Mouse (Mus musculus) kidney, postnatal 0 days (tissue): ENCODE measurements around the gene Gm28729. TPM values are rescaled to one million over a fixed set of nuclear protein-coding genes. Genes with fewer than 3 reads are reported as not detected.

Experiments
- ATAC-seq: fragments of 200-750 bp; cut with Nextera tagmentation; replicated peaks from 2 replicates; pipeline ENCODE4 v1.8.0; 2017; ENCODE audit warnings: low read depth, moderate number of reproducible peaks, moderate TSS enrichment, moderate library complexity; ENCODE audit not compliant: low FRiP score
- DNase-seq: peaks from one replicate; pipeline ENCODE4 v3.0.0-alpha.2; 2016; ENCODE audit warnings: low spot score
- H3K27ac ChIP-seq: fragments of 300-500 bp; sonication (generic); 2 replicates; pipeline ENCODE4 v1.5.1; 2014; ENCODE audit warnings: mild to moderate bottlenecking
- H3K27me3 ChIP-seq: fragments of 300-500 bp; sonication (generic); 2 replicates; pipeline ENCODE4 v1.6.1; 2014; ENCODE audit warnings: low read length, mixed read lengths; ENCODE audit not compliant: insufficient read depth
- H3K36me3 ChIP-seq: fragments of 300-500 bp; sonication (generic); 2 replicates; pipeline ENCODE4 v1.6.1; 2014; ENCODE audit warnings: low read length, mixed read lengths; ENCODE audit not compliant: insufficient read depth
- H3K4me1 ChIP-seq: fragments of 300-500 bp; sonication (generic); replicated peaks from 2 replicates; pipeline ENCODE4 v1.6.1; 2014; ENCODE audit warnings: antibody characterized with exemption, low read length, mixed read lengths; ENCODE audit not compliant: insufficient read depth
- H3K4me2 ChIP-seq: fragments of 300-500 bp; sonication (generic); 2 replicates; pipeline ENCODE4 v1.6.1; 2014; ENCODE audit warnings: mild to moderate bottlenecking, low read length, moderate library complexity, mixed read lengths
- H3K4me3 ChIP-seq: fragments of 300-500 bp; sonication (generic); replicated peaks from 2 replicates; pipeline ENCODE4 v1.5.1; 2014; ENCODE audit warnings: low read depth, low read length
- H3K9ac ChIP-seq: fragments of 300-500 bp; sonication (generic); 2 replicates; pipeline ENCODE4 v1.6.1; 2014; ENCODE audit warnings: low read depth, low read length
- H3K9me3 ChIP-seq: fragments of 300-500 bp; sonication (generic); replicated peaks from 2 replicates; pipeline ENCODE4 v1.6.1; 2016; ENCODE audit warnings: low read length, inconsistent platforms, mixed read lengths
- CTCF ChIP-seq: IDR thresholded peaks from 2 replicates; pipeline ENCODE4 v1.5.1; 2016; ENCODE audit warnings: antibody characterized with exemption, low read depth, mild to moderate bottlenecking, moderate library complexity
- WGBS: fragments of 180-500 bp; shearing (Covaris S2); extraction: QIAGEN DNeasy Blood & Tissue Kit; methylation state at CpG from one replicate; pipeline ENCODE4 v1.1.7; 2014; 5-methylcytosine and 5-hydroxymethylcytosine counted together
- polyA plus RNA-seq: library from polyadenylated mRNA; unstranded; fragments of >200 nt; fragmentation: Nextera tagmentation; extraction: Ambion mirVana; gene quantifications from 2 replicates; pipeline ENCODE4 v1.2.1, GENCODE M21; 2015

Gene Gm28729
- polyA plus RNA-seq, 1 experiment from 2014 or later, result 0.09 TPM

DNA sequence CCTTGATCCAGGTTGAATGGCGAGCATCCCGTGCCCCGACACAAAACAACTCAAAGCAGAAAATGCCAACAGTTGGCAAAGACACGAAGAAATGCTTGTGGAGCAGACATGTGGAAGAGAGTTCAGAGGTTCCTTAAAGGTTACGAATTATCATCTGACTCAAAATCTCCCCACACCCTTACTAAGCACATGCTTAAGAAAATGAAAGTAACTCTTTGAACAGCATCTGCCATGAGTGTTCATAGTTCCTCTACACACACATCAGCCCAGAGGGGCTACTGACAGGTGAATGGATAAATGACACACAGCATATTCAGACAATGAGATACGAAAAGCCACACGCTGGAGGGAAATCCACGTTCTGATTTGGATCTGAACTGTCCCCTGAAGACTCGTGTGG lies 75.5 kb downstream of the Gm28729 start:
- no peaks in the 10 kb centered on the region for H3K4me1 ChIP-seq
- H3K27ac ChIP-seq, result no peak overlapping the region
- no peak for DNase-seq
- 88% methylated on average over 9 of the region's 9 CpGs for WGBS
- H3K36me3 ChIP-seq, result no peaks in the 10 kb centered on the region
- H3K9ac ChIP-seq, result no peak overlapping the region
- no peak overlapping the region for H3K4me3 ChIP-seq
- H3K4me2 ChIP-seq, result no peak overlapping the region
- no peaks in the 10 kb centered on the region for H3K9me3 ChIP-seq
- TF ChIP-seq CTCF, result no peak
- ATAC-seq, result no peak
- H3K27me3 ChIP-seq, result no peaks in the 10 kb centered on the region

DNA sequence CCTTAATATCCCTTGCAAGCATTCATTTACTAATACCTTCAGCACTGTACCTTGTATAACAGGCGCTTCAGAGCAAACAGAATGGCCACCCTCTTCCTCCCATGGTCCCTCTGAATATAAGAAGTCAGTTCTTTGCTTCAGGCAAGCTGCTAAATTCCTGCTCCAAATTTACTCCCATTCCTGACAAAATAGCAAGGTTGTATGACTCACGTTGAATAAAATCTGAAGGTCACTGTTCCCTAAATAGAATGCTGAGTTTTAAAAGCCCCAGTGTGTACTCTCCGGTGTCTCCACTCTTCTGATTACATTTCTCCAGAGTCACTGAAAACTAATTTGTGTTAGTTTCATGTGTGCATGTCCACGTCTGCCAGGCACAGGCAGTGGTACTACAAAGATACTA lies 79.7 kb downstream of the Gm28729 start:
- no peaks in the 10 kb centered on the region for H3K36me3 ChIP-seq
- no peak overlapping the region for H3K9ac ChIP-seq
- no peak overlapping the region for H3K4me3 ChIP-seq
- H3K9me3 ChIP-seq, result no peaks in the 10 kb centered on the region
- ATAC-seq (no peak), DNase-seq (no peak)
- no peak overlapping the region for H3K27ac ChIP-seq
- H3K4me1 ChIP-seq, result no peaks in the 10 kb centered on the region
- H3K27me3 ChIP-seq, result no peaks in the 10 kb centered on the region
- no peak for TF ChIP-seq CTCF
- 68% methylated on average over 4 of the region's 4 CpGs for WGBS
- no peak overlapping the region for H3K4me2 ChIP-seq

DNA sequence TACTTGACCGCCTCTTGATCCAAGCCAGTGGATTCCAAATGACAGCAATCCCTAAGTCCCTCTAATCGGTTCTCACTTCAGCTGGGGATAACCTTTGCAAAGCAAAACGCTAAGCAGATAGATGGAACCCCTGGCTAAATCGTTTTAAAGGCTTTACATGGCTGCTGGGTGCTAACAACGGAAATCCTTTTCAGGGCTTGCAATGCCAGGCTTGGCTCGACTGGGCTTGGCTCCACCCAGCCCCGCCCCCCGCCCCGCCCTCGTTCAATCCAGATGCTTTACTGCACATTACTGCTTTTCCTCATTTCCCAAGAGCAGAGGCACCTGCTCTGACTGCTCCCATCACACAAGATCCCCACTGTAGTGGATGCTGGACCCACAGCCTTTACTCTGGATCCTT lies 83.0 kb downstream of the Gm28729 start:
- DNase-seq (no peak), ATAC-seq (no peak)
- Histone ChIP-seq H3K4me2 (0 out of 2 replicates have a peak overlapping the region, but pooled peaks have one; percentile 0), H3K9me3 (no peaks in the 10 kb centered on the region), H3K4me1 (peaks cover 16% of the 10 kb centered on the region), H3K27me3 (no peaks in the 10 kb centered on the region), H3K9ac (no peak overlapping the region), H3K27ac (no peak overlapping the region), H3K36me3 (no peaks in the 10 kb centered on the region), H3K4me3 (no peak overlapping the region)
- TF ChIP-seq CTCF, result no peak
- 20% methylated on average over 10 of the region's 10 CpGs for WGBS

DNA sequence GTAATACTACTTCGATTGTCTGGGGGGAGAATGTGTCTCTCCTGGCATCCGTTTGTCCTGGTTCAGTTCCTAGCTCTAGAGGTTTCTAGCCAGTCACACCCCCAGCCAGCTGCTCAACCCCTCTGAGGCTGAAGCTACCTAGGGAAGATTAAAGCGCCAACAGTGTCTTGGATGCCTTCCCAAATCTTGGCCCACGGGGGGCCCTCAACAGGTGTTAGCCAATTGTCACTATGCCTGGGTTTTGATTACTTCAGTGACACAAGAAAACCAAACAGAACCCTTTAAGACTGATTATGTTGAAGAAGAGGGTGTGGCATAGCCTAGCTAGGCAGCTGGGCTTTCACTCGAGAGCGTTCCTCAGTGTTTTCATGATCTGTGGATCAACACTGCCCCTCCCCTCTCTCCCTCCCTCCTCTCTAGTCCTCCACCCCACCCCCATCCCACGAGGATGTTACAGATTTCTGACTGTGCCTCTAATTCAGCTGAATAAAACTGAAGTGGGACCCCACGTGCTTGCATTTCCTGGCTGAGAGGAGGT lies 86.7 kb downstream of the Gm28729 start:
- Histone ChIP-seq H3K9me3 (no peaks in the 10 kb centered on the region), H3K27me3 (no peaks in the 10 kb centered on the region), H3K4me3 (peak overlapping the region; percentile 38), H3K27ac (peak overlapping the region; percentile 84), H3K9ac (peak overlapping the region; percentile 68), H3K36me3 (no peaks in the 10 kb centered on the region), H3K4me1 (peaks cover 16% of the 10 kb centered on the region), H3K4me2 (peak overlapping the region; percentile 85)
- peak; percentile 34; the same call in 1 of the 2 replicates for ATAC-seq
- WGBS, result 5% methylated on average over 8 of the region's 8 CpGs
- no peak for TF ChIP-seq CTCF
- peak; percentile 56 for DNase-seq

DNA sequence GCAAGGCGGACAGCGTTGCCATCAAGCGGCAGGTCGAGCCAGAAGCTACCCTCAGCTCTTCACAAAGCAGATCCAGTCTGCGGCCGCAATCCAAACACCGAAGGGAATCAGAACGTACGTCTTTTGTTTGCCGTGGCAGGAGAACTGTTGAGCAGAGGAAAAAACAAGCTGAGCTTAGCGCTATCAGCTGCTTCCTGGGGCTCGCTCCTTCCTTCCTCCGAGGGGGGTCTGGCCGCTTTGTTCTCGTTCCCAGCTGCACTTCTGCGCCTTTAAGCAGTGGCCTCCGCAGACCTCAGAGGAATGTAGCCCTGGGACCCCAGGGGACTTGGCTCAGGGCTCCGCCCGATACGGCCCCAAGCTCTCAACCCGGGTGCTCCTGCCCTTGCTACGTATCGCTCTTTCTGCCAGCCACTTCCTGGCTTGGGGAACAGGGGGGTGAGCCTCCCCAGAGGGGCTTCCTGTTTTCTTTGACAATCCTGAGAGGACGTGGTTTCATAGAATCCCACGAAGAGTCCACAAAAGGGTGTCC lies 87.2 kb downstream of the Gm28729 start:
- Histone ChIP-seq H3K27ac (peak overlapping the region; percentile 84), H3K4me1 (peaks cover 16% of the 10 kb centered on the region), H3K4me2 (peak overlapping the region; percentile 85), H3K36me3 (no peaks in the 10 kb centered on the region), H3K27me3 (no peaks in the 10 kb centered on the region), H3K9me3 (no peaks in the 10 kb centered on the region), H3K4me3 (peak overlapping the region; percentile 38), H3K9ac (peak overlapping the region; percentile 68)
- WGBS, result under 1% methylated on average over 25 of the region's 25 CpGs
- peak; percentile 89 for DNase-seq
- ATAC-seq, result peak; percentile 73
- TF ChIP-seq CTCF, result 0 out of 2 replicates have a peak, but pooled peaks have one; percentile 0

DNA sequence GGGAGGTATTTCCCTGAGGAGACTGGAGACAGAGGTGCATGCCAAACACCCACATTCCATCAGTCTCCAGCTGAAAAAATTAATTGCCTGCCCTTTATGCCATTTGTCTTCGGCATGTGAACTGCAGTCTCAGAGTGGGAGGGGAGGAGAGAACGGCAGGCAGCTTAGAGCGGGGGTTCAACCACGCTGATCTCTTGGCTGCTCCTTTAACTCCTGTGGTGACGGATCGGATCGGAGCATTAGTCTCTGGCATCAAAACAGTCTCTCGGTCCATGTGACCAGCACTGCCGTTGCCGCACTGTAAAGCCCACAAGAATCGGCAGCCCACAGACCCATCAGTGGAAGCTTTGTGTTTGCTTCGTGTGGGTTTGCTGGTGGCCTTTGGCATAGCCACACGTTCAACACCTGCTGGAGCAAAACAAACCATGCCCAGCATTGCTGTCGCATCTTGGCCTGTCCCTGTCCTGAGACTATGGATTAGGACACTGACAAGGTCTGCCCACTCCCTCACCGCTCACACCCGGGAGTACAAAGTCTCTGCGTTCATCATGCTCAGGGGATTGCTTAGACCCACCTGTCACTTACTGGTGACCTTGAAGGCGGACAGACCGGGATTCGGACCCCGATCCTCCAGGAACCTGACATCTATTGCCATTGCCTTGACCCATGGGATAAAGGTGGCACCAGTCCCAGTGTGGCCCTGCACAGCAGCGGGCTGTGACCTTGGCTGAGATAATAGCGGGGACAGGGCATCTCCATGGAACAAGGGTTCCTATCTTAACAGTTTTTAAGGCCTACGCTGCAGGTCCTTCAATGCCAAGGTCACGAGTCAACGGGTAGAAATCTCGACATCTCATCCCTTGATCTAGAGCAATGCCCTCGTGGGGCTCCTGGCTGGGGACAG lies 87.9 kb downstream of the Gm28729 start:
- peak overlapping the region; percentile 85 for H3K4me2 ChIP-seq
- ATAC-seq (no peak), DNase-seq (peak; percentile 67)
- H3K9ac ChIP-seq, result peak overlapping the region; percentile 68
- peak overlapping the region; percentile 84 for H3K27ac ChIP-seq
- no peaks in the 10 kb centered on the region for H3K27me3 ChIP-seq
- no peaks in the 10 kb centered on the region for H3K36me3 ChIP-seq
- H3K4me3 ChIP-seq, result peak overlapping the region; percentile 38
- H3K9me3 ChIP-seq, result no peaks in the 10 kb centered on the region
- WGBS, result 18% methylated on average over 28 of the region's 28 CpGs
- peak; percentile 10; the same call in 1 of the 2 replicates for TF ChIP-seq CTCF
- H3K4me1 ChIP-seq, result peaks cover 16% of the 10 kb centered on the region

Other genes with a start within 250 kb of the Gm28729 start
- 182 and 197 TPM in 2 replicates for gene Atp1b3, start 160.8 kb downstream of the Gm28729 start, polyA plus RNA-seq
- 241 and 255 TPM in 2 replicates for gene Rnf7, start 46.6 kb downstream of the Gm28729 start, polyA plus RNA-seq
- 13.8 and 14.9 TPM in 2 replicates for gene Rasa2, start 106.4 kb upstream of the Gm28729 start, polyA plus RNA-seq
- 28.3 and 28.5 TPM in 2 replicates for gene Zbtb38, start 227.6 kb upstream of the Gm28729 start, polyA plus RNA-seq